Mouse (Mus musculus): ENCODE measurements around the gene Vash1. TPM values are rescaled to one million over a fixed set of nuclear protein-coding genes. Genes with fewer than 3 reads are reported as not detected.

Gene Vash1
- total RNA-seq, 2 experiments from 2014 or later: 16.2 to 23.0 TPM

- no peak for DNase-seq
- intact Hi-C loops (cut with DNase I; ENCODE audit: low total_unique reads): no loop called here
Observed at GRCm38 (mm10) chr12:86680591-86681193, 2.2 kb downstream of the Vash1 start.

DNA sequence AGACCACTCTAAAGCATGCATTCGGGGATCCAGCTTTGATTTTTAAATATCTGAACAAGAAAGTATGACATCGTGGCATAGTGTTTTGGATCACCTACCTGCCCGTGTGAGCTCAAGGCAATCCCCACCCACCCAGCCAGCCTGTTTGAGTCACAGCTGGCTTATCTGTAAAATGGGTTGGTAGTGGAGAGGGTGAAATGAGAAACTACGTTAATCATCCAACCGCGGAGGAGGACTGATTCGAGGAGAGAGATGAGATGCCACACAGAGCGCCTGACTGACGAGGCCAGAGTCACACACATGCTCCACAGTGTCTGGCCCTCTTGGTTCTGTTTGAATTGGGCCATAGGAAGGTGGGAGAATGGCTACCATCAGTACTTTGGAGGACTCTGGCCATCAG, 3.1 kb downstream of the Vash1 start:
- no peak for DNase-seq
- intact Hi-C loops (cut with DNase I; ENCODE audit: low total_unique reads): no loop called here

DNA sequence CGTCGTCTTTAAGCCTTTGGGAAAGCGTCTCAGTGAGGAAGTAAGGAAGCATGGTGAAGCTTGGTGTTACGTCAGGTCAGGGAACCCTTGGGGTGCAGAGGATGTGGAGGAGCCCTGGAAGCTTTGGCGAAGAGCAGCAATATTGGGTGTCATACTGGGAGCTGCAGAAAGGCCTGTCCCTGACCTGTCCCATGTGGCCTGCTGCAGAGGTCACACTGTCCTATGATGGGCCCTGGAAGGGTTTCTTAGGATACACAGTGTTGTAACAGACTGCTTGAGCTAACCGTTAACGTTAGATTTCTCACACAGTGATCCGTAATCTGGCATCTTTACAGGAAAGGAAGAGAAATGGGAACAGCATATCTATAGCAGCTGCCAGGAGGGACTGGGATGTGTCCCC, 3.7 kb downstream of the Vash1 start:
- intact Hi-C loops (cut with DNase I; ENCODE audit: low total_unique reads): no loop called here

GRCm38 (mm10) chr12:86683698-86684097, 5.2 kb downstream of the Vash1 start:
- intact Hi-C loops (cut with DNase I; ENCODE audit: low total_unique reads): no loop called here
- DNase-seq: no peak

More for the DNA sequence above, 3.7 kb downstream of the Vash1 start:
- DNase-seq: no peak

DNA sequence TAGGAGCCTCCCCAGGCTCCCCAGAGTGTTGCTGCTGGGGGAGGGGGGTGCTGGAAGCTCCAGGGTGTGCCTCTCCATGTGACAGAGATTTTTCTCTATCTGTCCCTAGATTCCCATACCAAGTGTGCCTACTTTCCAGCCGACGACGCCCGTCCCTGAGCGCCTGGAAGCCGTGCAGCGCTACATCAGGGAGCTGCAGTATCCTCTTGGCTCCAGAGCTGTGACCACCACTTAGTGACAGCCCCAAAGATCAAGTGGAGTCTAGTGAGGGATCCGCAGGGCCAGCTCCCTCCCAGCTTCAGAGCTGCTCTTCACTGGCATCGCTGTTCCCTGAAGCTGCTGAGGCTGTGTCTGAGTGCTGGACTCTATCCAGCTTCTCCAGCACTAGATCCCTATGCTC, 6.8 kb downstream of the Vash1 start:
- intact Hi-C loops (cut with DNase I; ENCODE audit: low total_unique reads): no loop called here
- DNase-seq: no peak

DNA sequence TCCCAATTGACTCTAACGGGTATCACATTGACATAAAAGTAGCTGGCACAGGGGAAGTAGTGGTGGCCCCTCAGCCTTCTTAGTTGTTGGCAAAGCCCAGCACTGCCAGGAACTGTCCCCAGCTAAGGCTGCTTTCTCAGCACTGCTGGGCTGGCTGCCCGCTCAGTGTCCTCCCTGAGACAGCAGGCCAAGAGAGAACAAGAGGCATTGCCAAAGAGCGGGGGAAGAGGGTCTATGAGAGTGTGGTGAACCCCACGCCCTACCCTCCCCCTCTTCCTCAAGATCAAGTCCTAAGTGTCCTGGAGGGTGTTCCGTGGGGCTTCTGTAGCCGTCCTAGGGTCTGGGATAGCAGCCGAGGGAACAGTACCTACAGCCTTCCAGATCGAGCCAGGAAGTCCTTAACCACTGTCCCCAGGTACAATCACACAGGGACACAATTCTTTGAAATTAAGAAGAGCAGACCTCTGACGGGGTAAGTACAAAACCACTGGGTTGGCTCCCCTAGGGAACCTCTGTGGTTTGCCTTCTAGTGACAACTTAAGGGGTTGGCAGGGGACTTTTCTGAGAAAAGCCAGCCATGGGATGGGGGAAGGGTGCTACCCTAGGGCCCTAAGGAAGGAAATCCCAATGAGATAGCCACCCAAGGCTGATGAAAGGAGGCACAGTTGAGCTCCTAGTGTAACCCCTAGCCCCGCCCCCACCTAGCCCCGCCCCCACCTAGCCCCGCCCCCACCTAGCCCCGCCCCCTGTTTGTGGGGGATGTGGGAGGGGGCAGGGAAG, 8.2 kb downstream of the Vash1 start:
- DNase-seq: no peak
- intact Hi-C loops (cut with DNase I; ENCODE audit: low total_unique reads): no loop called here

- DNase-seq: no peak
- intact Hi-C loops (cut with DNase I; ENCODE audit: low total_unique reads): no loop called here
Observed at GRCm38 (mm10) chr12:86687445-86687955, 9.0 kb downstream of the Vash1 start.

DNA sequence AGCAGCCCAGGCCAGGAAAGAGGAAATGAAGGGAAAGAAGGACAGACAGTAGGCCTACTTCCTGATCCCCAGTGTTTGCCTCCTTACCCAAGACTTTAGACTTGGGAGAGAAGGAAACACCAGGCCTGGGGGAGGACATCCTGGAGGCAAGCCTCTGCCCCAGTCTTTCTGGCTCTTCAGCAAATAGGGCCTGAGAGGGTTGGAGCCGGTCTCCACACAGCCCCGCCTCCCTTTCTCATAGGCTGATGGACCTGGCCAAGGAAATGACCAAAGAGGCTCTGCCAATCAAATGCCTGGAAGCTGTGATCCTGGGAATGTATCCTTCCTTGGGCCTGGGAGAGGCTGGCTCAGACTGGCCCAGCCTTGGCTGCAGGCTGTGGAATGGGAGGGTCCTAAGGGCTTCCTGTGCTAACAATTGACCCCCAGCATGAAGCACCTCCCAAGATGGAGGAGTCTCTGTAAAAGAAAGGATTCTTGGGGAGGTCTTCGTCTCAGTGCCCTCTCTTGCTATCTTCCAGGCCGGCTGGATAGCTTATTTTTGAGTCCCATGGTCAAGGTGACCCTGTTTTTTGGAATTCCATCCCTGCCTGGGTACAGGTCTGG, 9.6 kb downstream of the Vash1 start:
- DNase-seq: no peak

GRCm38 (mm10) chr12:86688917-86689316, 10.4 kb downstream of the Vash1 start:
- intact Hi-C loops (cut with DNase I; ENCODE audit: low total_unique reads): no loop called here
- no peak for DNase-seq

More for the DNA sequence above, 9.6 kb downstream of the Vash1 start:
- intact Hi-C loops (cut with DNase I; ENCODE audit: low total_unique reads): no loop called here

DNA sequence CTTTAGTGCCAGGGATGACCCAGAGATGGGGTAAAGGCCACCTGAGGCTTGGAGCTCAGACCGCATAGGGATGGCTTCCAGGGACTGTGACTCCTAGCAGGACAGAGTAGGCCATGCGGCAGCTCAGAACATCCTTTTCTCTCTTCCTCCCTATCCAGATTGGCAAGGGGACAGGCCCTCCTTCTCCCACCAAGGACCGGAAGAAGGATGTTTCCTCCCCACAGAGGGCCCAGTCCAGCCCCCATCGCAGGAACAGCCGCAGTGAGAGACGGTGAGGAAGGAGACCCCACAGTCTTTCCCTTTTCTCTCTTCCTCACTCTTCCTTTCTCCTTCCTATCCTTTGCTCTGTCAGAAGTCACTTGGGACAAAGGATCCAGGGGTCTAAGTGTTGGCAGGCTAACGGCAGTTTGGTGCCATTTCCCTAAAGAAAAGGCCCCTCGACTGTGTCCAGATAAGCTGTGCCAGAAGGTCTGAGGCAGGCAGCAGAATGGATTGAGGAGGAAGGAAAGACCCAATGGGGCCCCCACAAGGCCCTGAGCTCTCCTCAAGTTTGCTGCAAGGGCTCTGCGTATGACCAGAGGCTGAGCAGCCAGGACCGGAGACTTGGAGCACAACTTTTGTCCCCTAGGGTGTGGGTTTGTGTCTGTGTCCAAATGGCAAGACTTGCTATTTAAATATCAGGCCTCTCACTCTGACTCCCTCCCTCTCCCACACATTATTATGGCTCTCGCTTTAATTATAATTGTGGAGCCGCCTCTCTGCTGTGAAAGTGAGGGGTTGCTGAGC, 12.4 kb downstream of the Vash1 start:
- DNase-seq: no peak
- intact Hi-C loops (cut with DNase I; ENCODE audit: low total_unique reads): no loop called here

- no peak for DNase-seq
- intact Hi-C loops (cut with DNase I; ENCODE audit: low total_unique reads): no loop called here
Observed at GRCm38 (mm10) chr12:86692471-86693356, 14.2 kb downstream of the Vash1 start.

- intact Hi-C loops (cut with DNase I; ENCODE audit: low total_unique reads): no loop called here
- DNase-seq: no peak
Observed at GRCm38 (mm10) chr12:86693389-86693788, 14.9 kb downstream of the Vash1 start.

DNA sequence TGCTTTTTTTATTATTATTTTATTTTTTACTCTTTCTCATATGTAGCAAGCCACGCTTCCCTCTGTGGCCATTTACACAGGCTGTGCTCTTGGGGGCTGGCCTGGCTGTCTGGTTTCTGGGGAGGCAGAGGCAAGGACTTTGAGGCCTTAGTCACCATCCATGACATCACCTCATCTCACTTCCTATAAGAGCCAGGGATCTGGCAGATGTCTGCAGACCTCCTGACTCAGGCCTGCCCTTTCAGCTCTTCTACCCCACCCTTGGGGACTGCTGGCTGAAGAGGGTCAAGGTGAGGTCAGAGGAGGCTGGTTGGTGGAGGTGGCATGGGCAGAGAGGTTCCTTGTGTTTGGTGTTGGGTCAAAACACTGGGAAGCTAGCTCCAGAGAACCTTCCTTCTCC, 15.9 kb downstream of the Vash1 start:
- intact Hi-C loops (cut with DNase I; ENCODE audit: low total_unique reads): no loop called here
- no peak for DNase-seq

GRCm38 (mm10) chr12:86697996-86698395, 19.5 kb downstream of the Vash1 start:
- DNase-seq: no peak
- intact Hi-C loops (cut with DNase I; ENCODE audit: low total_unique reads): no loop called here

DNA sequence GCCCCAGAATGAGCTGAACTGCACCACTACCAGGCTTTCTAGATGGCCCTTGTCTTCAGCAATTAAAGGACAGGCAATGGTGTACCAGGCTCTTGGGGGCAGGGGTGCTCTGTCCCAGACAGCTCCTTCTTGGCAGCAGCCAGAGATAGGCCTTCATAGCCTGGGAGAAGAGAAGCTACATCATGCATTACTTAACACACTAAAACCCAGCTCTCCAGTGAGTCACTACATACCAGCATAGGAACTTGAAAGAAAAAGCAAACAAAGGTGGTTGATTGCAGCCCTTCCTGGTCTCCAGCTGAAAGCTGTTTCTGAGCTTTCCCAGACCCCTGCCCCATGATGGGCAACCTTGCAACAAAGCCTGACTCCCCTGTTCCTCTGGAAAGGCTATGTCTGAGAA, 20.0 kb downstream of the Vash1 start:
- intact Hi-C loops (cut with DNase I; ENCODE audit: low total_unique reads): no loop called here
- no peak for DNase-seq

- DNase-seq: no peak
- intact Hi-C loops (cut with DNase I; ENCODE audit: low total_unique reads): no loop called here
Observed at GRCm38 (mm10) chr12:86699965-86700926, 21.7 kb downstream of the Vash1 start.

DNA sequence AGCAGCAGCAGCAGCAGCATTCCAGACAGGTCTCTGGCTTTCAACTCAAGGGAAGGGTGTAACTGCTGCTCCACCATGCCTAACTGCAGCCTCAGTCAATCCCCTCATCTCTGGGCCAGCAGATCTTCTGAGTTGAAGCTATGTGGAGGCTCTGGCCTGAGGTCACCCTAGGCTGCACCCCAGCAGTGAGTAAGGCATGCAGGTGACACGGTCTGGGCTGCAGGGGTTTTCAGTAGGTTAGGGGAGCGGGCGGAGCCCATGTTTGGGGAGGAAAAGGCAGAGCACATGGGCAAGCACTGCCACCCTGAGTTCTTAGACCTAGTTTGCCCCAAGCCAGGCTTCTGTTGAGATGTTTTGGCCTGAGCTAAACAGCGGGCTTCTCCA, 22.4 kb downstream of the Vash1 start:
- intact Hi-C loops (cut with DNase I; ENCODE audit: low total_unique reads): no loop called here
- no peak for DNase-seq

GRCm38 (mm10) chr12:86701491-86701890, 23.0 kb downstream of the Vash1 start:
- intact Hi-C loops (cut with DNase I; ENCODE audit: low total_unique reads): no loop called here

More at GRCm38 (mm10) chr12:86701491-86701890, 23.0 kb downstream of the Vash1 start:
- no peak for DNase-seq

Data from gastrocnemius, postnatal 14 days (tissue).